Mouse (Mus musculus) CD4-positive, CD25-positive, alpha-beta regulatory T cell, adult 2 months (primary cell): Measurements from ENCODE around the gene Pitpnm1.

Source experiments
- DNase-seq: peaks from one replicate; pipeline ENCODE4 v3.0.0-alpha.2; 2012; ENCODE audit warnings: low read depth, low spot score

The Pitpnm1 gene

DNA sequence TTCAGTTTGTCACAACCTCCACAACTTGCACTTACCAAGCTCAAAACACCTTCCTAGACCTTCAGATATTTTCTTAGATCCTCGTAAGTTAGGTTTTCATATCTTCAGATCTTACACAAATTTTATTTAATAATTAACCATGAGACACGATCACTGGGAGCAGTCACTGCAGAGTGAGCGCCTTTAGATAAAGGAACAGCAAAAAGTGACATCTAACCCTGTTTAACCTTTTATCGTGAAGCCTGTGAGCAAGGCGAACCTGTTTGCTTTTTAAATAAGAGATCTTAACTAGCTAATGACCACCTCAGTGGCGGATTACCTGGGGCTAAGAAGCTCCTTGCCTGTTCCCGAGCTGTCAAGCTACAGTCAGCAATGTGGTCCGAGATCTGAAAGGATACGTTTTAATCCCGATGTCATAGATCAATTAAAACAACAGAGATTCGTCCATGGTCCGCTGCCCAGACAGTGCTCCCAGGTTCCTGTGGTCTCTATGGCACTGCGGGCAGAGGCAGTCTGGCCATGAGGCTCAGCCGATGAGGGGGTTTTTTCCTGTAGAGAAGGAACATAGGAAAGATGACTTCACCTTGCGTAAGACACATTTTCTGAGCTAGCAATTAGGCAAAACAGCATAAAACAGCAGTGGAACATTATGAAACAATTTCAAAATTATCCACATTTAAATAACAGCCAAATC lies 30.9 kb upstream of the Pitpnm1 start:
- DNase-seq = no peak

DNA sequence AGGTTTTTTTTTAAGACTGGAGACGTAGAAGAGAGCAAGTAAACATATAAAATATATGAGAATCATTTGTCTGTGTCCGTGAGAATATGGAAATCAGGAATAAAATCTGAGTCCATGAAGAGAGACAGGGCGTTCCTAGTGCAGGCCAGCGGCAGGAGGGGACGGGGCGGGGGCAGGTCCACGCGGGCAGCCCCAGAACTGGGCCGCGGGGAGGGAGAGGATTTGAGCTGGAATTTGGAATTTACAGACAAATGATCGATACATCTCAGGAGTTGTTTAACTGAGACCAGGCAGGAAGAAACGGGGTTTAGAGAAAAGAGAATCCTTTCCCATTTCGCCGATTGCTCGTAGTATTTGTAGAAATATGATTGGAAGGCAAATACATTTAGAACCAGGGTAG lies 29.5 kb upstream of the Pitpnm1 start:
- DNase-seq = no peak

DNA sequence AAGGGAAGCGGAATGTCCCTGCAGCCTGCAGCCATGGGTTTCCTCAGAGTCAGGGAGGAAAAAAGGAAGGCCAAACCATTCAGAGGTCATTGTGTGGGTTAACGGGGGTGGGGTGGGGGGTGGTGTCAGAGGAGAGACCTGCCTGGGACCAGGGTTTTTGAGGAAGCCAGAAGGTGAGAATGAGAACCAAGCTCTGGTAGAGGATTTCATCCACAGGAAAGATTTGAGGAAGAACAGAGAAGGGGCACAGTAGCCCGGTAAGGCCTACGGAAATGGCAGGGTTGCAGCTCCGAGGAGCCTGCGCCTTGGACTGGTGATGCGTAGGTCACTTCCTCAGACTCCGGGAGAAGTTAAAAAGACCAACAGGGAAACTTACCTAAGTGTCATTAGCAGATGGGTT lies 29.0 kb upstream of the Pitpnm1 start:
- DNase-seq = no peak

DNA sequence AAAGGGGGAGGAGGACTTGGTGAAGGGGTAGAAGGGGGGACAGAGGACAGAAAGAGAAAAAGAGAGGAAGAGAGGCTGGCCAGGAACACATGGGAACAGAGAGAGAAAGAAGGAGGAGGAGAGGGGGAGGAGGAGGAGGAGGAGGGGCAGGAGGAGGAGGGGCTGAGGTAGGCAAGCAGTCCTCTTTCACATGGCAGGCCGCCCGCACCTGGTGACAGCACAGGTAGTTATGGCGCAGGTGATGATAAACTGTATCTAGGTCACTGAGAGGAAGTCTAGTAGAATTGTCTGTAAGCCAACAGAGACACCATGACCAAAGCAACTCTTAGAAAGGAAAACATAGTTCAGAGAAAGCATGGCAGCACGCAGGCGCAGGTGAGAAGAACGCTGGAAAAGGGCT lies 28.4 kb upstream of the Pitpnm1 start:
- DNase-seq = no peak

DNA sequence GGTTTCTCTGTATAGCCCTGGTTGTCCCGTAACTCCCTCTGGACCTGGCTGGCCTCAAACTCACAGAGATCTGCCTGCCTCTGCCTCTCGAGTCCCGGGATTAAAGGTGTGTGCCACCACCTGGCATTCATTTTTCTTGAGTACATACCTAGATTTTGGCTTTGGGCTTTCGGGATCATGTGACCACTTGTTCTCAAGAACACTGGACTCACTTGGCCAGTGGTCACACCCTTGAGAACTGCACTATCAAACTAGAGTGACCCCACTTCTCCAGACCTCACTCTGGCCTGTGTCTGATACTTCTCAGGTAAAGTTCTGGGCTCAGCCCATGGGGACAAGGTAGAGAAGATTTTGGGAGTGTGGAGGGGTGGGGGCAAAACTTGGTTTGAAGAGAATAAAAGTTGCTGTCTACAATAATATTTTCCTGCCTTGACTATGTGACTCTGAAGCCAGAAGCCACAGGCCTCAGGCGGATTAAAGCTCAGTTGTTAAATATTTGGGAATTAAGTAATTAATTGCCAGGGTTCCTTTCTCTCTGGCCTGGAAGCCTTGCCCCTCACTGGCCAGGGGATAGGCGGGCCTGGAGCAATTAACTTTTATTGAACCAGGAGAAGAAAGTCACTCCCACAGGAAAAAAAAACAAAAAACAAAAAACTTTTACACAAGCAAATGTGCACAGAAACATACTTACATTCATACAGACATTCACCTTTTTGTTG lies 26.9 kb upstream of the Pitpnm1 start:
- DNase-seq = no peak

DNA sequence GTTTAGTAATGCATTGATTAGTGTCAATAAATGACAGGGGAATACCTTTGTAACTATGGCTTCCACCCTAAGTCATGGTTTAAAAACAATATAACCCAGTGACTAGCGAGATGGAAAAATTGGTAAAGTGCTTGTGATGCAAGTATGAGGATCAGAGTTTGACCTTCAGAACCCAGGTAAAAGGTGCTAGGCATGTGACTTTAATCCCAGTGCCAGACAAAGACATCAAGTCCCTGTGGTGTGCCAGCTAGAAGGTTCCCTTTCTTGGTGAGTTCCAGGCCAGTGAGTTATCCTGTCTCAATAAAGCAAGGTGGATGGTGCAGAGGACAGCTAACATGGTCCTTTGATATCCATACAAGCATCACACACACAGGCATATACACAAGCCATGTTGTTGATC lies 24.3 kb upstream of the Pitpnm1 start:
- no peak for DNase-seq

DNA sequence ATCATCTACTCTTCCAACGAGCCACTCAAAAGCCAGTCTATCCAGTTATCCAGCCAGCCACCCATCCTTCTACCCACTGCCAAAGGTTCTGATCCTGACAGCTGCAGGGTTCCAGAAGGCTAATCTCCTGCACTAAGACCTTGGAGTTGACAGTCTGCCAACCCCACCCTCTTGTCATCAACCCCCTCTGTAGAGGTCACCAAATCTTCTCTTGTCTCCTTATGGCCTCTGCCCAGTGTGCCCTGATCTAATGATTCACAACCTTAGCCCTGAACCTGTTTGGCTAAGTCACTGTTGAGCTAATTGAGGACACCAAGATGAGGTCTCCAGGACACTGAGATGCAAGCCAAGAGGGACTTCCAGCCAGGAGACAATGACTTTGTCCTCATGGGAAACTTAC lies 20.2 kb upstream of the Pitpnm1 start:
- no peak for DNase-seq

DNA sequence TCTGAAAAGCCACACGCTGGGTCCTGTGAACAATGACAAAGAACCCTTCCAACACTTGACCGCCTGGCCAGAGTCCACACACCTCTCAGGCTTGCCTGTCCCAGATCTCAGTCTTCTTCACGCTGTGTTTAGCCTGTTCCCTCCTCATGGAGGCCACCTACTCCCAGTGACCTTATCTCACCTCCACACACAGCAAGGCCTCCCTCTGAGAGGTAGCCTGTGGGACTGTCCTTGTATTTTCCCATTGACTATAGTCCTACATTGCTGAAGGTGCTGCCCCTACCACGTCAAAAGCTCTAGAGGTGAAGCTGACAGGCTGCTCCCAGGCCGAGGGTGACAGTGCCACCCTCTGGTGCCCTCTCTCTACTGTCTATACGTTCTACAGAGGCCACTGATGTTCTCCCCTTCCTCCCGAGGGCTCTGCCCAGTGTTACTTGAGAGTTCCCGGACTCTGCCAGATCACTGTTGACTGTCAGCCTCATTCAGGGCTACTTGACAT lies 19.2 kb upstream of the Pitpnm1 start:
- peak; percentile 78 for DNase-seq

DNA sequence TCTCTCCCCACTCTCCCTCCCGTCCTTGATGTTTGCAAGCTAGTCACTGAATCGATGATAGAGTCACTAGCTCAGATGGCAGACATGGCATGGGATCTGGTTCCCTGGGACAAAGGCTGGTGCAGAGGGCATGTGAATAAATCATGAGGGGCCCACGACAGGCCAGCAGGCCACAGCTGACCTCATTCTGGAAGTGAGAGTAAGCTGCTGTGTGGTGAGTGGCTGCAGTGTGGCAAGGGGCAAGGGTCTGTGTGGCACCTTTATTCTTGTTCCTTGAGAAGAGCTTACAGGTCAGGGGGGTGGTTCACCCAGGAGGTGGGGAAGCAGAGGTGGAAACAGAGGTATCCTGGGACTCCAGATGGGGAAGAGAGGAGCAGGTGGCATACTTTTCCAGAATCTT lies 18.4 kb upstream of the Pitpnm1 start, which contains the start of gene Cabp2:
Gene Cabp2 (plus strand): TSS at position 185 of the 400 bp plus-strand sequence.
- DNase-seq = no peak

DNA sequence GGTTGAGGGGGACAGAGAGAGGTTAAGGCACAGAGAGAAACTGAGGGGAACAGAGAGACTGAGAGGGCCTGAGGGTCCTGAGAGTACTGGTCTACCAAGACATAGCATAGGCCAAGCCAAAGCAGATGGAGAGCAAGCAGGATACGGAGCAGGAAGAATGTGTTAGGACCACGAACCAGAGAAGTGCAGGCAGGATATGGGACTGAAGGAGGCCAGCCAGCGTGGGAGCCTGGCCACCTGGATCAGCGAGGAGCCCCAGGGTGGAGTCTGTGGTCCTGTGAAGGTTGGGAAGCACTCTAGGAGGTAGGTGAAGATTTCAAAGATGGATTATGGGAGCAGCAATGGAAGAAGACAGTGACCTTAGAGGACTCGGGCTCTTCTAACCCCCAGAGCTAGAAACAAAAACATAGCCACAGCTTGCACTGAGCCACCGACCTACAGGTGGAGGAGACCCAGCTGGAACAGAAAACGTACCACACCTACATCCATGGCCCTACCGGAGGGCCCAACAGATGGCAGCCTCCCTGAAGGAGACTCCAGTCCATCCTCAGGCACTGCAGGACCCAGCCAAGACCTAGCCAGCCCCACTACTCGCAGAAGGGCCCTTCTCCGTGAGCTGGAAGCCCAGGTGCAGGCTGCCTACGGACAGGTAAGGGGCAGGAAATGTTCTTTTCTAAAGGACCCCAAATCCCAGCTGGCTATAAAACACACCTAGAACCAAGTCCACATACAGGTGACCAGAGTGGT lies 17.4 kb upstream of the Pitpnm1 start:
- DNase-seq = no peak

DNA sequence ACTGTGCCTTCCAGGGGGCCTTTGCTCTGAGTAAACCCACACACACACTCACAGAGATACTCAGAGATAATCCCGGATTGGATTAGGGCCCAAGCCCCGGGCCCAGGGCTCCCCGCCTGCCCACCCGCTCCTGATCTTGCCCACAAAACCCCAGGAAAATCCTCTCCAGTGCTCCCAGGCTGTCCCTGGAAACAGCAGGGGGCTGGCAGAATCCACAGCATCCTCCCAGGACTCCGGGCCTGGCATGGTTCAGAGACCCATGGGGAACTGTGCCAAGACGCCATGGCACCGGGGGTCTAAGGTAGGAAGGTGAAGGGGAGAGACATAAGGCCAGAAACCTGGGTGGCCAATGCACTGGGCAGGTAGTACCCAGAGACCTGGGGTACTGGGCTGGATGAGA lies 16.5 kb upstream of the Pitpnm1 start:
- no peak for DNase-seq

DNA sequence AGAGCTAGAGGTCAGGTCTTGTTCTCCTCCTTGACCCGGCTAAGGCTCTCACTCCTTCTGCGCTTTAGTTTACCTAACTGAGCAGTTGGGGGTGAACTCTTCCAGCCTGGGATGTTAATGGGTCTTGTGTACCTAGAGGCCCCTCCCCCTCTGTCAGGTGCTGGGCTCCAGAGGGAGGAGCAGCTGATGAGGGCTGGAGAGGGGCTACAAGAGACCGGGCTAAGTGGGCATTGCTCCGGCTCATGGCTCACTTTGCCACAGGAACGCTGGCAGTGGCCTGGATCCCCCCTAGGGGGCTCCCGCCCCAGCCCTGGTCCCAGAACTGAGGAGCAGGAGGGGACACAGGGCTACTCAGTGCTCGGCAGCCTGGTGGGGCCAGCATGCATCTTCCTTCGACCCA lies 16.0 kb upstream of the Pitpnm1 start:
- DNase-seq = no peak

DNA sequence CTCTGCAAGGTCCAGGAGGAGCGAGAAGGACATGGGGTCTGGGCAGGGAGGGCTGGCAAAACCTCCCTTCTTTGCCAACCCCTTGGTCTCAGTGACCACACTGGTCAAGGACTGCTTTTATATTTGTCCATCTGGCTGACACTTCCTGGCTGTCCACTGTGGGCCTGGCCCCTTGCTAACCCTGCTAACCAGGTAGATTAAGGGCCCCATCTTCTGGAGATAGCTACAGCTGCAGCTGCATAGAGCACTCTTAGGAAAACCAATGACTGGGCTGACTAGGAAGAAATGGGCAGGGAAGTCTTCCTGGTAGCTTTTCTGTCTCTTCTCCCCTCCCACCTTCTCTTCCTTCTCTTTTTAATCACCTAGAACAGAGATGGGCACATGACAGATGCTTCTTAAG lies 14.8 kb upstream of the Pitpnm1 start:
- no peak for DNase-seq

DNA sequence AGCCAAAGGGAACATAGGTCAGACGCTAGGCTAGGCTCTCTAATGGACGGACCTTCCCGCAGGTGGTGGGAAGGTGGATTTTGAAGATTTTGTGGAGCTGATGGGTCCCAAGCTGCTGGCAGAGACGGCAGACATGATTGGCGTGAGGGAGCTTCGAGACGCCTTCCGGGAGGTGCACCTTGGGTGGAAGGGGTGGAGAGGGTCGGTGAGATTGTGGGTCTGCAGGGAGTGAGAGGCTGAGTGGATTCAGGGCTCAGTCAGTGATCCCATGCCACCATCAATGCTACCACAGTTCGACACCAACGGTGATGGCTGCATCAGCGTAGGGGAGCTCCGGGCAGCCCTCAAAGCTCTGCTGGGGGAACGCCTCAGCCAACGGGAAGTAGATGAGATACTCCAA lies 13.6 kb upstream of the Pitpnm1 start:
- no peak for DNase-seq

DNA sequence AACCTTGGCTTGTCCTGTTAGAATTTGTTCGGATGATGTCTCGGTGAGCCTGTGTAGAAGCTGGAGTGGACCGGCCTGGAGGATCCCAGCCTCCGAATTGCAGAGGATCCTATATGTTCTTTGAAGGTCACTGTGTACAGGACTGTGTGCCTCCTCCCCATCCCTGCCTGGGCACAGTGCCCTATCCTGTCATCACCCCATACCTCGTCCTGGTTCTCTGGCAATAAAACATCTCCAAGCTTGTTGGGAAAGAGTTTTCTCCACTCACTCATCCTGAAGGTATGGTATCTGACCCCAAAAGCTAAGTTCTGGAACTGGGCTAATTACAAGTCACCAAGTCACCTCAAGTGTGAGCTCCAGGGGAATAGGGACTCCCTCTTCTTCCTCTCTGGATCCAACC lies 12.7 kb upstream of the Pitpnm1 start:
- no peak for DNase-seq

DNA sequence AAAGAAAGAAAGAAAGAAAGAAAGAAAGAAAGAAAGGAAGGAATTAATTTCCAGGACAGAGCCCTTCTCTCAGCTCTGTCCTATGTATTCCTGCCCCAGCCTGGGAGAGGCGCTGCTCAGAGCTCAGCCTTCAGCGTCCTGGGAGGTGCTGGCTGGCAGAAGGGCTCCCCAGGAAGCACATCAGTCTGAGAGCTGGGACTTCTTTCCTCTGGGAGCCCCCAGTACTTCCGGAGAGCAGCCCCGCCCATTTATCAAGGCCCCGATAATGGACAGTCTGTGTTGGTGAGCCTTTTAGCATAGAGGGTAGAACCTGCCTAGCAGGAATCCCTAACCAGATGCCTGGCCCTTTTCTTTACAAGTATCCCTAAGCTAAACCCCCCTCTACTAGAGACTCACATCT lies 11.7 kb upstream of the Pitpnm1 start:
- DNase-seq = no peak

DNA sequence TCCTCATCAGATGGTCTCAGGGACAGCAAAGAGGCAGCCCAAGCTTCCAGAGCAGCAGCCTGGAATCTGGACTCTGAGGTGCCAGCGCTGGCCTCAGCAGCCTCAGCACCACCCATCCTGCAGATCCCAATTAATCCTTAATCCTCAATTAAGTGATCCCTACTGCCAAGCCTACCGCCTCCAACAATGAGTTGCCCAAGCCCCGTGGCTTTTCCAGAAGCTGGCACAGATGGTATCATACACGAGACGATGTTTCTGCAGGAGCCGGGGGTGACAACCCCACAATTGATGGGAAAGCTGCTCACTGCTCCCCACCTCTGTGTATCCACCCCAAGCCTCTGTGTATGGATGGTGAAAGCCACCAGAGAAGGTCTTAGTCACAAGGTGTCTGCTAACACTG lies 10.7 kb upstream of the Pitpnm1 start:
- no peak for DNase-seq

DNA sequence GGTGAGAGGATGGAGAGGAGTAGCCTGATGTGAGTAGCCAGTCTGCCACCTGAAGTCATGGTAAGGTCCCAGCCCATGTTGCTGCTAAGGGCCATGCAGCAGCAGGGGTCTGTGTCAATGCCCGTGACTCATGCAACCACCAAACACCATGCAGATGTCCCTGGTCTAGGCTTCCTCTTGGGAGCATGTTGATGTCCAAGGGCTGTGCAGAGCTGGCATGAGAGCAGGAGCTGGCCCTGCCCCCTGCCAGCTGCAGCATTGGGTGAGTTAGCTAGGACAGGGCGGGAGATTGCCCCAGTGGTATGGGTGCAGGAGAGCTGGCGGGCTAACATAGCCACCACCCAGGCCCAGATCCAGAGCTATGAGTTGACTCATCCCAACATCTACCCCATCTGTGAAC lies 9.4 kb upstream of the Pitpnm1 start:
- no peak for DNase-seq

DNA sequence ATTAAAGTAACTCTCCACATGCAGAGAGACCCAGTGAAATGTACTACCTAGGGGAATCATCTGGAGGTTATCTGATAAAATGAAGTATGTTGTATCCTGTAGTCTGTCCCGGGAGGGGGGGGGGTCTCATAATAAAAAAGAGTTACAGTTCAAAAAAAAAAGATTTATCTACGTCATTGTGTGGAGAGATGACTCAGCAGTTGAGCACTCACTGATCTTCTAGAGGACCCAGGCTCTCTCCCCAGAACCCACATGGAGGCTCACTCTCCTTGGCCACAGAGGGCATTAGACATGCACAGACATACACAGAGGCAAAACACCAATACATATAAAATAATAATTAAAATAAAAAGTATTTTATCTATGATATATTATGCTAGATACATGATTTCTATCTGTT lies 8.4 kb upstream of the Pitpnm1 start:
- DNase-seq = no peak

DNA sequence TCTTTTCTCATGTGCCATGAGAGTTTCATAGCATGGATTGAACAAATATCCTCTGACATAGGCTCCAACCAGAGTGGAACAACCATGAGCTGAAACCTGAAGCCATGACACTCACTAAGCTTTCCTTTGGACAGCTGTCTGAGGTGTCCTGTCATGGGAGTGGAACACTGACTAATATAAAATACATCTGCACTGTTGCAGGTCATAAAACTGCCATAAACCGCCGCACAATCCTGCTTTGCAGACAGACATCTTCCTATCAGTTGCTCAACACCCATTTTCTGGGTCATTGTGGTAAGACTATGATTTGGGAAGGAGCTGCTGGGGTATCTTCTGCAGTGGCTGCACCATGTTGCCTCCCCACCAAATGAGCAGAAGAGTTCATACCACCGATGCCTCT lies 7.0 kb upstream of the Pitpnm1 start:
- no peak for DNase-seq

DNA sequence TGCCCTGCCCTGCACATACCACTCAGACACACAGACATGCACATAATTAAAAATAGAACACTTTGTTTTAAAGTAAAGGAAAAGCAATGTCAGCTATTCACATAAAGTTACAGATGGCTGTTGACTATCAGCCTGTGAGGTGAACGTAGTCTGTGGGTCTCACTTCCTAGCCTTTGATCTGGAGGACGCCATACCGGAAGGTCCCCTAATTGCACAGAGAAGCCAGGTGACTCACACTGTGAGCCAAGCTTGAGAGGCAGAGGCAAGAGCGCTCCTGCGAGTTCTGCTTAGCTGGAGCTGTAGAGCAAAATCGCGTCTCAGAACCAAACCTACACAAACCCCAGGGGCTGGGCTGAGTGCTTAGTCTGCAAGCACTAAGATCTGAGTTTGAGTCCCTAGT lies 6.0 kb upstream of the Pitpnm1 start:
- DNase-seq = peak; percentile 79

DNA sequence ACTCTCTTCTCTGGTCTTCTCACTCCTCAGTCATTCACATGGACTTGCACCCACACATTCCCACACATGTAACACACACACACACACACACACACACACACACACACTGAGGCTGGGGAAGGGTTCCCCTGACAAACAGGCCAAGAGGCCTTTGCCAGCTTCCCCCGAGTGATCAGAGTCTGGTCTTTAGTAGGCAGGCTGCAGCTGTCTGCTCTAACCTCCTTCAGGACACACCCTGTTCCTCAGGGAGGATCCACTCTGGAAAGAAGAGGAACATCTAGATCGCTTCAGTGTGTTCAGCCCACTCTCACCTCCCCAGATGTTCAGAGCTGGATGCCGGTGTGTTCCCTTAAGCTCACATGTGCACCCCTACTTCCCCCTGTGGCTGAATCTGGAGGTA lies 5.5 kb upstream of the Pitpnm1 start:
- DNase-seq = peak; percentile 11
